Mouse (Mus musculus) forebrain, postnatal 0 days (tissue): ENCODE measurements at regions not wholly inside any gene's neighbourhood (a gene's known extent, or its start where the extent isn't known, plus 50 kb on each side); places are given as distances from the start of the nearest gene placed in this dataset.

Experiments
- ATAC-seq: fragments of 200-750 bp; cut with Nextera tagmentation; 2 replicates; pipeline ENCODE4 v1.8.0; 2017; ENCODE audit warnings: mild to moderate bottlenecking, moderate library complexity
- DNase-seq: peaks from one replicate; pipeline ENCODE4 v3.0.0-alpha.2; 2015
- H3K27ac ChIP-seq: fragments of 300-500 bp; sonication (generic); 2 replicates; pipeline ENCODE4 v1.5.1; 2014; ENCODE audit warnings: low read depth, mild to moderate bottlenecking, antibody characterized with exemption, low read length, moderate library complexity, mixed read lengths
- H3K27me3 ChIP-seq: fragments of 300-500 bp; sonication (generic); 2 replicates; pipeline ENCODE4 v1.6.1; 2014; ENCODE audit warnings: mild to moderate bottlenecking, low read length, mixed read lengths; ENCODE audit not compliant: insufficient read depth
- H3K36me3 ChIP-seq: fragments of 300-500 bp; sonication (generic); 2 replicates; pipeline ENCODE4 v1.6.1; 2014; ENCODE audit warnings: mild to moderate bottlenecking, moderate library complexity; ENCODE audit not compliant: insufficient read depth
- H3K4me1 ChIP-seq: fragments of 300-500 bp; sonication (generic); 2 replicates; pipeline ENCODE4 v1.6.1; 2014; ENCODE audit warnings: antibody characterized with exemption; ENCODE audit not compliant: insufficient read depth
- H3K4me2 ChIP-seq: fragments of 300-500 bp; sonication (generic); 2 replicates; pipeline ENCODE4 v1.6.1; 2014; ENCODE audit warnings: low read depth, mild to moderate bottlenecking, moderate library complexity
- H3K4me3 ChIP-seq: fragments of 300-500 bp; sonication (generic); 2 replicates; pipeline ENCODE4 v1.5.1; 2014; ENCODE audit warnings: low read depth, low read length, mixed read lengths
- H3K9ac ChIP-seq: fragments of 300-500 bp; sonication (generic); 2 replicates; pipeline ENCODE4 v1.6.1; 2014; ENCODE audit warnings: mild to moderate bottlenecking
- H3K9me3 ChIP-seq: fragments of 300-500 bp; sonication (generic); 2 replicates; pipeline ENCODE4 v1.6.1; 2016; ENCODE audit warnings: low read length
- CTCF ChIP-seq: sonication (generic); IDR thresholded peaks from 2 replicates; pipeline ENCODE4 v1.5.1; 2016; ENCODE audit warnings: antibody characterized with exemption, control low read depth, low read depth
- WGBS: fragments of 180-500 bp; shearing (Covaris S2); extraction: QIAGEN DNeasy Blood & Tissue Kit; methylation state at CpG from one replicate; pipeline ENCODE4 v1.1.7; 2014; 5-methylcytosine and 5-hydroxymethylcytosine counted together

- H3K4me2 ChIP-seq: no peak overlapping the region
- no peaks in the 10 kb centered on the region for H3K27me3 ChIP-seq
- no peak overlapping the region for H3K27ac ChIP-seq
- no peak for TF ChIP-seq CTCF
- H3K4me3 ChIP-seq: no peak overlapping the region
- WGBS: 34% methylated on average over 2 of the region's 2 CpGs
- no peaks in the 10 kb centered on the region for H3K9me3 ChIP-seq
- no peak overlapping the region for H3K9ac ChIP-seq
- H3K36me3 ChIP-seq: no peaks in the 10 kb centered on the region
- ATAC-seq: no peak
- peak; percentile 1 for DNase-seq
- no peaks in the 10 kb centered on the region for H3K4me1 ChIP-seq
These were observed 554.7 kb upstream of the Gm12666 start for GRCm38 (mm10) chr4:92746233-92746632.

GRCm38 (mm10) chr4:92702755-92703154, 511.2 kb upstream of the Gm12666 start:
- Histone ChIP-seq H3K9ac (no peak overlapping the region), H3K27me3 (no peaks in the 10 kb centered on the region), H3K36me3 (no peaks in the 10 kb centered on the region), H3K4me1 (no peaks in the 10 kb centered on the region), H3K27ac (no peak overlapping the region), H3K9me3 (no peaks in the 10 kb centered on the region), H3K4me3 (no peak overlapping the region), H3K4me2 (no peak overlapping the region)
- no peak for DNase-seq
- TF ChIP-seq CTCF: no peak
- ATAC-seq: no peak
